Mouse (Mus musculus) liver, embryonic 15.5 days (tissue): Measurements from ENCODE around the gene Ppt1. TPM values are rescaled to one million over a fixed set of nuclear protein-coding genes. Genes with fewer than 3 reads are reported as not detected.

Experiments used
- ATAC-seq: fragments of 200-750 bp; cut with Nextera tagmentation; 2 replicates; pipeline ENCODE4 v1.8.0; 2017; ENCODE audit warnings: moderate number of reproducible peaks, mild to moderate bottlenecking, moderate library complexity; ENCODE audit not compliant: insufficient read depth
- H3K27ac ChIP-seq: fragments of 300-500 bp; sonication (generic); replicated peaks from 2 replicates; pipeline ENCODE4 v1.5.1; 2015; ENCODE audit warnings: mild to moderate bottlenecking, inconsistent platforms
- H3K27me3 ChIP-seq: fragments of 300-500 bp; sonication (generic); 2 replicates; pipeline ENCODE4 v1.6.1; 2015; ENCODE audit warnings: mild to moderate bottlenecking, inconsistent platforms
- H3K36me3 ChIP-seq: fragments of 300-500 bp; sonication (generic); replicated peaks from 2 replicates; pipeline ENCODE4 v1.6.1; 2015; ENCODE audit warnings: moderate library complexity, mild to moderate bottlenecking, inconsistent platforms
- H3K4me1 ChIP-seq: fragments of 300-500 bp; sonication (generic); replicated peaks from 2 replicates; pipeline ENCODE4 v1.6.1; 2015; ENCODE audit warnings: inconsistent platforms
- H3K4me2 ChIP-seq: fragments of 300-500 bp; sonication (generic); 2 replicates; pipeline ENCODE4 v1.6.1; 2015; ENCODE audit warnings: moderate library complexity, mild to moderate bottlenecking, inconsistent platforms
- H3K4me3 ChIP-seq: fragments of 300-500 bp; sonication (generic); replicated peaks from 2 replicates; pipeline ENCODE4 v1.5.1; 2015; ENCODE audit warnings: mild to moderate bottlenecking, inconsistent platforms
- H3K9ac ChIP-seq: fragments of 300-500 bp; sonication (generic); 2 replicates; pipeline ENCODE4 v1.6.1; 2015; ENCODE audit warnings: moderate library complexity, mild to moderate bottlenecking, inconsistent platforms
- H3K9me3 ChIP-seq: fragments of 300-500 bp; sonication (generic); replicated peaks from 2 replicates; pipeline ENCODE4 v1.6.1; 2016; ENCODE audit warnings: inconsistent platforms
- WGBS: fragments of 180-500 bp; shearing (Covaris S2); methylation state at CpG from one replicate; pipeline ENCODE4 v1.1.7; 2015; ENCODE audit warnings: mixed read lengths; ENCODE audit not compliant: insufficient replicate concordance; 5-methylcytosine and 5-hydroxymethylcytosine counted together
- polyA plus RNA-seq: library from polyadenylated mRNA; unstranded; fragments of >200 nt; fragmentation: Nextera tagmentation; extraction: Ambion mirVana; gene quantifications from 2 replicates; pipeline ENCODE4 v1.2.1, GENCODE M21; 2015

Ppt1 gene
- polyA plus RNA-seq, 1 experiment from 2014 or later = 18.9 TPM

DNA sequence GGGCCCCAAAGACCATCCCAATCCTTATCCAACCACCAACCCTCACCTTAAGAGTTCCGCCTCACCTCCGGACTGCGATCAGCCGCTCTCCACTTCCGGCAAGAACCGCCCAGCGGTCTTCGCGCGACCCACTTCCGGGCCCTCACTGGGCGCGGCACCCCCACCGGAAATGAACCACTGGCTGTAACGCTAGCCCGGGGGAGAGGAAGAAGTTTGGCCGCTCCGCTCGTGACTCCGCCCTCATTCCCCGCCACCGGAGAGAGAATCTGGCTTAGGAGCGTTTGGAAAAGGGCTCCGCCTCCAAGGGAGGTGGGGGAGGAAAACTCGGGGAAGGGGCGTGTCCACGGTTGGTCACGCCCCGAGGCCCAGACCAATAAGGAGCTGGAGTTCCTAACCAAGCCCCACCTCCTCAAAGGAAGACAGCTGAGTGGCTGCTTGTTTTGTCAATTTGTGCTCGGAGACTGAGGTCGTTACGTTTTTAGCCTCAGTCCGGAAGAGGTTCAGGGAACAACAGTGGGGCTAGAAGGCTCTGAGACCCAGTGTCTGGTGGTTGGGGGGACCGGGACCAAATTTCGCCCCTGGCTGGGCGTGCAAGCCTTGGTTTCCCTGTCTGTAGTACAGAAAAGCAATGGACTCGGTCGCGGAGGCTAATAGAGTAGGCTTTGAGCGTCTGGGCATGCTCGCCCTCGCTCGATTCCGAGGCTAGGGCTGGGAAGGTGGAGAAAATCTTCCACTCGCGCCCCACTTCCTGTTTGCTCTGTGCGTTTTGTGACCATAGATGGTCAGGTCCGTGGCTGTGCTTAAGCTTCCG is 49.9 kb downstream of the Ppt1 start, which contains the start of gene Cap1:
Cap1 (minus strand) TSS at position 289 of the 811 bp plus-strand sequence.
- H3K27ac ChIP-seq = peak within 1 kb of the TSS; percentile 99
- peak within 1 kb of the TSS; percentile 80 for H3K4me3 ChIP-seq
- under 1% methylated on average over 49 of the region's 49 CpGs for WGBS
- H3K9me3 ChIP-seq = no peaks in the 10 kb centered on the region
- peak within 1 kb of the TSS; percentile 86 for H3K9ac ChIP-seq
- peak; percentile 92 for ATAC-seq
- H3K27me3 ChIP-seq = no peaks in the 10 kb centered on the region
- peak within 1 kb of the TSS; percentile 93 for H3K4me2 ChIP-seq
- no peaks in the 10 kb centered on the region for H3K36me3 ChIP-seq
- H3K4me1 ChIP-seq = peaks cover 51% of the 10 kb centered on the region

DNA sequence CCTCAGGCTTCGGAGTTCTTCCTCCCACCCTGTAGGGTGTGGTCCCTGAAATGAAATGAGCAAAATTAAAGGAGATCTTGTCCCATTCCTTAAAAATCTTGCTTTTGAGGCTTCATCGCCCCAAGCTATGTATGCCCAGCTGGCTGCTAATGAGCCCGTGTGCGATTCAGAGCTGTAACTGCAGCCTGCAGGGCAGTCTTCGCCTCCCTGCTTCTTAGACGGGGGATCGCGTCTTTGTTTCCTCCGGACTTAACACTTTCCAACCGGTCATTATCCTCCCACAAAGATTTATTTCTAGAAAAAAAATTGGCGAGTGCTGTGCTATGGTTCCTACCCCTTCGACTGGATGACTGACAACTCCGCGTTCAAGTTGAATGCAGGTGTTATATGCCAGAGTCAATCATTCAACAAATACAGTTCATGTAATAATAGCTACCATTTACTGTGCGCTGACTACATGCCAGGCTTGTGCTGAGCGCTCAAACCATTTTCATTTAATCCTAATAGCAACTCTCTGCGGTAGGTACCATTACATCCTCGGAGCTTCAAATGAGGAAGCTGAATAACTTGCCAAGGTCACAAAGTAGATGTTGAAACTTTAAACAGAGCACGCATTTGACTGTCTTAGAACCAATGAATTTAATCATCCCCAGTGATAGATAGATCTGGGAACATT is 50.7 kb downstream of the Ppt1 start:
- Histone ChIP-seq H3K36me3 (no peaks in the 10 kb centered on the region), H3K27ac (peak overlapping the region; percentile 99), H3K4me1 (peaks cover 57% of the 10 kb centered on the region), H3K27me3 (no peaks in the 10 kb centered on the region), H3K4me3 (peak overlapping the region; percentile 80), H3K9ac (peak overlapping the region; percentile 86), H3K4me2 (peak overlapping the region; percentile 93), H3K9me3 (no peaks in the 10 kb centered on the region)
- WGBS = 3% methylated on average over 19 of the region's 19 CpGs
- no peak for ATAC-seq

DNA sequence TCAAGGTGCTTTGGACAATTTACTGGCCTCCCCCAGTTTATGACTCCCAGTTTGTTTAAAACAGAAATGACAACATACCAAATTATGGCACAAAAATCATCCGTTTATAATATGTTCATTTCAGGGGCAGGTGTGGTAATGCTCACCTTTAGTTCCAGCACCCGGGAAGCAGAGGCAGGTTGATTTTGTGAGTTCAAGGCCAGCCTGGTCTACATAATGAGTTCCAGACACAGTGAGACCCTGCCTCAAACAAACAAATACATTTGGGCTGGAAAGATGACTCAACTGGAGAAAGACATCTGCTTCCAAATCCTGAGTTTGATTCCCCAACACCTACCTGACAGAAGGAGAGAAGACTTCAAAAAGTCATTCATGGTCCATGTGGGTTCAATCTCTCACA is 51.3 kb downstream of the Ppt1 start:
- Histone ChIP-seq H3K4me2 (peak overlapping the region; percentile 93), H3K27me3 (no peaks in the 10 kb centered on the region), H3K9ac (no peak overlapping the region), H3K27ac (peak overlapping the region; percentile 99), H3K4me3 (peak overlapping the region; percentile 80), H3K9me3 (no peaks in the 10 kb centered on the region), H3K36me3 (no peaks in the 10 kb centered on the region), H3K4me1 (peaks cover 51% of the 10 kb centered on the region)
- 63% methylated on average over 2 of the region's 2 CpGs for WGBS
- ATAC-seq = no peak

DNA sequence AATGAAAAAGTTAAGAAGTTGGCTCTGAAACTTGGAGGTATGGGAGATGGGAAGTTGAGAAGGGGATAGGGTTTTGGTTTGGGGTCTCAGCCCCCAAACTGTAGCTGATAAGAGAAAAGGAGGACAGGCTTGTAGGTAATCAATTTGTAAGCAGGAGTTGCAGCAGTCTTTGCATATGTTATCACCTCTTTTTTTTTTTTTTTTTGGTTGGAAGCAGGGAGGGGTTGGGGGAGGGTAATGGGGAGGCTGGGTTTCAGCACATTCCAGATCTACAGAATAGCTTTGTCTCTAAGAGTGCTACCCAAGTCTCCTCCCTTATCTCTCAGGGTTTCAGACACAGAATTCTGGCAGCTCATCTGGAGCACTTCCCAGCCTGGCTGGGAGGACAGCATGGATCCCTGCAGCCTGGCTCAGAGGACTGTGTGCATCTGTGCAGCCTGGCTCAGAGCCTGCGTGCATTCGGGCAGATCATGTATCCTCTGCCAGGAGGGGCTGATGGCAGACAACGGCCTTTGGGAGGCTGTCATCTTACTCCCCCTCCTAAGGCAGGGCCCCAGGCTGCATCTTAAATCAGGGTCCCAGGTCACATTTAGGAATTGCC is 54.9 kb downstream of the Ppt1 start:
- 39% methylated on average over 3 of the region's 3 CpGs for WGBS
- no peak overlapping the region for H3K9ac ChIP-seq

DNA sequence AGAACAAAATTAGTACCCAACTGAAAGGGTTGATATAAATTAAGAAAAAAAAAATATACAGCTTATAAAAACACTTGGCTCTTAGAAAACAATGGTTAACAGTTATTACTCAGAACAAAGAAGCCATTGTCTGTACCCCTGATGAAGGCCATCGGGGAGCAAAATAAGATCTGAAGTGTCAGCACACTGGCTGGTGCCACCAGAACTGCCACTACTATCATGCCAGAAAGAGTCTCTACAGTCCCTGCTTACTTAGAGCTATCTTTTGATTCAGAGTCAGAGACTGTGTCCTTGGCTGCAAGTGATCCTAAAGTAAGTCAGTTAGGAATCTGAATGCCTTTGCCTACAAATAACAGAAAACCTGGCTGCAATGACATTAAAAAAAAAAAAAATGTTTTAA is 55.6 kb downstream of the Ppt1 start:
- H3K27me3 ChIP-seq = no peaks in the 10 kb centered on the region
- 0 out of 2 replicates have a peak overlapping the region, but pooled peaks have one; percentile 13 for H3K4me2 ChIP-seq
- H3K4me3 ChIP-seq = no peak overlapping the region
- no peaks in the 10 kb centered on the region for H3K9me3 ChIP-seq
- H3K4me1 ChIP-seq = peaks cover 28% of the 10 kb centered on the region
- no peak overlapping the region for H3K9ac ChIP-seq
- no peak for ATAC-seq
- WGBS = 34% methylated on average over 1 of the region's 1 CpGs
- H3K36me3 ChIP-seq = no peaks in the 10 kb centered on the region
- 0 out of 2 replicates have a peak overlapping the region, but pooled peaks have one; percentile 14 for H3K27ac ChIP-seq

More for the DNA sequence above, 54.9 kb downstream of the Ppt1 start:
- H3K4me2 ChIP-seq = no peak overlapping the region
- H3K36me3 ChIP-seq = no peaks in the 10 kb centered on the region
- H3K4me3 ChIP-seq = no peak overlapping the region
- no peak for ATAC-seq
- no peaks in the 10 kb centered on the region for H3K27me3 ChIP-seq
- H3K9me3 ChIP-seq = no peaks in the 10 kb centered on the region
- peaks cover 30% of the 10 kb centered on the region for H3K4me1 ChIP-seq
- H3K27ac ChIP-seq = 0 out of 2 replicates have a peak overlapping the region, but pooled peaks have one; percentile 20

DNA sequence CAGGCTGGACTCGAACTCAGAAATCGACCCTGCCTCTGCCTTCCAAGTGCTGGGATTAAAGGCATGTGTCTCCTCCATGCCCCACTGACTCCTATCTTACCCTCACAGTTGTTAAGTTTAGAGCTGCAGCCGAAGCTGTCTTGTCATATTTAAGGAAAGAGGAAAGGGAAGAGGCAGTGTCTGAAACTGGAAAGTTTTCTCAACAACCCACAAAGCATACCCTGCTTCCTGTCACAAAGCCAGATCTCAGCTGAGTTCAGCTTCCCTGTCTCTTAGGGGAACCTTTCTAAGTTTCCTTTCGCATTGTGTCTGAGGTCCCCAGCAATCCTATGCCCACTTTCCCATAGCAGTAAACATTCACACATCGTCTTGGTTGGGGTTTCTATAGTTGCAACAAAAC is 56.1 kb downstream of the Ppt1 start:
- peak; percentile 14; the same call in 1 of the 2 replicates for ATAC-seq
- Histone ChIP-seq H3K36me3 (no peaks in the 10 kb centered on the region), H3K4me3 (no peak overlapping the region), H3K9ac (no peak overlapping the region; the same call in 1 of the 2 replicates), H3K4me1 (peaks cover 22% of the 10 kb centered on the region), H3K9me3 (no peaks in the 10 kb centered on the region), H3K27me3 (no peaks in the 10 kb centered on the region), H3K4me2 (0 out of 2 replicates have a peak overlapping the region, but pooled peaks have one; percentile 13), H3K27ac (peak overlapping the region; percentile 59)
- WGBS = 16% methylated on average over 5 of the region's 5 CpGs

DNA sequence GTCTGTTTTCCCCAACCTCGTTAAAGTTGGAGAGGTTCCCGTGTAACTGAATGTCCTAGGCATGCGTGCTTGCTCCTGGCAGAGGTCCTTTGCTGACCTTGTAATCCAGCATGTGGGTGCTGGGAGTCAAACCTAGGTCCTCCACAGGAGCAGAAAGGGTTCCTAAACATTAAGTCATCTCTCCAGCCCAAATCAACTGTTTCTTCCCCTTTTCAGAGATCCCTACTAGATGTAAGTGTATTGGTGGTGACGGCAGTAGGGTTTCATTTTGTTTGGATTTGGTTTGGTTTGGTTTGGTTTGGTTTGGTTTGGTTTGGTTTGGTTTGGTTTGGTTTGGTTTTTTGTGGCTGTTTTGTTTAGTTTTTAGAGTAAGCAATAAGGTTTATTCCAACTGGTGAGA is 61.7 kb downstream of the Ppt1 start:
- Histone ChIP-seq H3K9me3 (no peaks in the 10 kb centered on the region), H3K36me3 (no peaks in the 10 kb centered on the region), H3K27ac (no peak overlapping the region), H3K4me1 (no peaks in the 10 kb centered on the region; the same call in 1 of the 2 replicates), H3K4me3 (no peak overlapping the region), H3K4me2 (no peak overlapping the region), H3K27me3 (no peaks in the 10 kb centered on the region), H3K9ac (no peak overlapping the region)
- WGBS = 52% methylated on average over 4 of the region's 4 CpGs
- no peak for ATAC-seq

DNA sequence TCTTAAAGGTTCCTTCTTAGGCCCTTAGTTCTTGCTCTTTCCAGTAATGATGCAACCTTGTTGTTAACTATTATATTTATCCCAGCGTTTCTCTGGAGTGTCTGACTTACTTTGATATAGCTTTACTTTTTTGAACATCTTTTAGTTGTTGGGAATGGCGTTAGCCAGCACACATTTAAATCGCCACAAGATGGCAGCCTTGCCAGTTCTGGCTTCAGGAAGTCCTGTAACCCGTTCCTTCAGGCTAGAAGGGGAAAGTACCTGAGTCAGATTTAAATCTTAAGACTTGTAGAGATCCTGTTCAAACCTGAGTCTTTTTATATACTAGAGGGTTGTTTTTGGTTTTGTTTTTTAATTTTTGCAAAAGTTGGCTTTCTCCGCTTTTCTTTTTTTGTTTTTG is 62.3 kb downstream of the Ppt1 start:
- no peak for ATAC-seq
- WGBS = 16% methylated on average over 5 of the region's 5 CpGs
- no peak overlapping the region for H3K9ac ChIP-seq

DNA sequence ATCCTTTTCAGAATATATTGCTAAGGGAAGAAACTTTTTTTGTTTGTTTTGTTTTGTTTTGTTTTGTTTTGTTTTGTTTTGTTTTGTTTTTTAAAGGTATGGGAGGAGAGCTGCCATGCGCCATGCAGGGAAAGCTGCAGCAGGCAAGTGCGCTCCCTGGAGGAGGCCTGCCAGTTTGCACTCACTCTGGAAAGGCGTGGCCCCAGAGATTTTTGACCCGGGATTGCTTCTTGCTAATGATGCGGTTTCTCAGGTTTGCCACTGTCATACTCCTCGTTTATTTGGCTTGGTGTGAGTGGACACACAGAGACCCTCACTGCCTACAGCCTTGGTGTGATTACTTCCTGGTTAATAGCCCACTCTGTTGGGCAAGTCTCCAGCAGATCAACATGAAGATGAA is 66.1 kb downstream of the Ppt1 start:
- no peak overlapping the region for H3K27ac ChIP-seq

More for the DNA sequence above, 62.3 kb downstream of the Ppt1 start:
- H3K4me3 ChIP-seq = no peak overlapping the region
- H3K4me1 ChIP-seq = no peaks in the 10 kb centered on the region; the same call in 1 of the 2 replicates
- H3K4me2 ChIP-seq = no peak overlapping the region
- H3K27me3 ChIP-seq = no peaks in the 10 kb centered on the region
- no peaks in the 10 kb centered on the region for H3K36me3 ChIP-seq
- H3K9me3 ChIP-seq = no peaks in the 10 kb centered on the region
- H3K27ac ChIP-seq = no peak overlapping the region

DNA sequence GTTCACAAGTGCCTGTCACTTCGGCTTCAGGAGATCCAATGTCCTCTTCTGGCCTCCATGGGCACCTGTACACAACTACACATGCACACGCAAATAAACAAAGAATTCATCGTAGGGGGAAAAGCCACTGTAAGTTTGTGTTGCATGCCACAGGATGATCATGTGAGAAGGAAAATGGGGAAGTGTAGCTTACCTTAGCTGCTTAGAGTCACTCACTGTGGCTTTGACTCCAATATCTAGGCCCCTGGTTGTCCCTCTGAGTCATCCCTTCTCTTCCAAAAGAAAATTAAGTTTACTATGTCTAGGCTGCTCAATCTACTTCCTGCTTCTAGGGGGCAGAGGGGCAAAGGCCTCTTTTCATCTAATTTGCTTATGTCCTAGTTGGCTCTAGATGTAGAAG is 67.7 kb downstream of the Ppt1 start:
- no peak for ATAC-seq
- H3K4me3 ChIP-seq = no peak overlapping the region
- 57% methylated on average over 3 of the region's 3 CpGs for WGBS
- no peak overlapping the region for H3K9ac ChIP-seq
- no peaks in the 10 kb centered on the region for H3K36me3 ChIP-seq
- H3K4me1 ChIP-seq = no peaks in the 10 kb centered on the region
- no peaks in the 10 kb centered on the region for H3K9me3 ChIP-seq
- H3K4me2 ChIP-seq = no peak overlapping the region
- H3K27ac ChIP-seq = no peak overlapping the region
- H3K27me3 ChIP-seq = no peaks in the 10 kb centered on the region

More for the DNA sequence above, 66.1 kb downstream of the Ppt1 start:
- no peak overlapping the region for H3K4me3 ChIP-seq
- H3K4me2 ChIP-seq = no peak overlapping the region
- H3K36me3 ChIP-seq = no peaks in the 10 kb centered on the region
- no peak overlapping the region for H3K9ac ChIP-seq
- no peaks in the 10 kb centered on the region for H3K9me3 ChIP-seq
- no peaks in the 10 kb centered on the region for H3K27me3 ChIP-seq
- WGBS = 22% methylated on average over 6 of the region's 6 CpGs
- no peaks in the 10 kb centered on the region for H3K4me1 ChIP-seq
- no peak for ATAC-seq

DNA sequence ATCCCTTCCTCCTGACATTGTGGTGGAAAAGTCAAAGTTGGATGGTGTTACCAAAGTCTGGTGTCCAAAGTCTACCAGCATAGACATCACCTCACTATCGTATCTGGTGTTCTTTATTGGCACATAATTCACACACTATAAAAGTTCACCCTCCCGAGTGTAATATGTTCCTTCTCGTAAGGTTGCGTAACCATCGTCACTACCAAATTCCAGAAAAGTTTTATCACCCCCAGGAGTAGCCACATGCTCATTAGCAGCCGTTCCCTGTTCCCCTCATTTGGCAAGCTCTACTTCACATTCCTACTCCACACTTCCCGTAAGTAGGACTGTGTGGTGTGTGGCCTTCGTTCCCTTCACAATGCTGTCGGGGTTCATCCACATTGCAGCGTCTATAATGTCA is 69.3 kb downstream of the Ppt1 start:
- H3K36me3 ChIP-seq = no peaks in the 10 kb centered on the region
- no peak for ATAC-seq
- no peaks in the 10 kb centered on the region for H3K4me1 ChIP-seq
- no peak overlapping the region for H3K4me3 ChIP-seq
- no peak overlapping the region for H3K9ac ChIP-seq
- H3K4me2 ChIP-seq = no peak overlapping the region
- H3K27ac ChIP-seq = no peak overlapping the region
- H3K27me3 ChIP-seq = no peaks in the 10 kb centered on the region
- H3K9me3 ChIP-seq = no peaks in the 10 kb centered on the region
- WGBS = 75% methylated on average over 10 of the region's 10 CpGs
